Mouse (Mus musculus) granulocyte monocyte progenitor cell, adult 5-6 weeks (primary cell): ENCODE results near the gene Sox13. TPM values are rescaled to one million over a fixed set of nuclear protein-coding genes. Genes with fewer than 3 reads are reported as not detected.
A peak's percentile ranks its signal among the peaks of the same experiment; 100 is the strongest.

ENCODE experiments used
- ATAC-seq: replicated peaks from 2 replicates; pipeline ENCODE4 v1.8.0; 2016; ENCODE audit warnings: mild to moderate bottlenecking, moderate TSS enrichment, inconsistent platforms; ENCODE audit not compliant: poor library complexity, severe bottlenecking
- total RNA-seq, 2 experiments: library from RNA; stranded (forward) in 1 of 2; stranded (reverse) in 1 of 2; fragments of 200-712, 200-1000 nt in 1 of 2; fragments of >200 nt in 1 of 2; fragmentation: Nextera tagmentation in 1 of 2; gene quantifications; 2 replicates each; pipeline ENCODE4 v1.2.3; 2014 to 2017

Sox13 gene
- total RNA-seq, 2 experiments from 2014 or later = 4.2 to 4.8 TPM

GRCm38 (mm10) chr1:133432566-133432965 lies 8.4 kb upstream of the Sox13 start:
- ATAC-seq = no peak

- ATAC-seq = no peak
These were observed 7.0 kb upstream of the Sox13 start for GRCm38 (mm10) chr1:133431133-133431532.

DNA sequence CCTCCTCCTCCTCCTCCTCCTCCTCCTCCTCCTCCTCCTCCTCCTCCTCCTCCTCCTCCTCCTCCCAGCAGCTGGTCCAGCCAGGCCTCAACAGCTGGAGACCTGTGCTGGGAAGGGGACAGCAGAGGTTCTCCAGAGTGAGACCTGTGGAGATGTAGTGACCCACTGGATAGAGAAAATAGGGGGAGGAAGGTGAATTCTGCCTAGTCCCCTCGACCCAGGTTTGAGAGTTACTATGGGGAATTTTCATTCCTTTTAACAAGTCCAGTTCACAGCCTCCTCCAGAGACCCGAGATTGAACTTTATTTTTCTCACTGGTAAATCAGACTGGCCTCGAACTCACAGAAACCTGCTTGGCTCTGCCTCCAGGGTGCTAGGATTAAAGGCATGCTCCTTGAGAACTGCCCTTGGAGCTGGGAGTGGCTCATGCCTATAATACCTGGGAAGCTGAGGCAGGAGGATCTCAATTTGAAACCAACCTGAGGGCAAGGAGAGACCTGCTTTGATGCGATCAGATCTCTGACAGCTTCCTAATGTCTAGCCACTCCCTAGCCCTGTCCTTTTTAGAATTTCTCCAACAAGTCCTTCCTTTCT lies 467 bp upstream of the Sox13 start:
- ATAC-seq = no peak

GRCm38 (mm10) chr1:133423166-133423542 lies 1.0 kb downstream of the Sox13 start:
- peak; percentile 29 for ATAC-seq

GRCm38 (mm10) chr1:133422615-133423161 lies 1.5 kb downstream of the Sox13 start:
- ATAC-seq = no peak

- no peak for ATAC-seq
These were observed 2.1 kb downstream of the Sox13 start for GRCm38 (mm10) chr1:133421975-133422570.

DNA sequence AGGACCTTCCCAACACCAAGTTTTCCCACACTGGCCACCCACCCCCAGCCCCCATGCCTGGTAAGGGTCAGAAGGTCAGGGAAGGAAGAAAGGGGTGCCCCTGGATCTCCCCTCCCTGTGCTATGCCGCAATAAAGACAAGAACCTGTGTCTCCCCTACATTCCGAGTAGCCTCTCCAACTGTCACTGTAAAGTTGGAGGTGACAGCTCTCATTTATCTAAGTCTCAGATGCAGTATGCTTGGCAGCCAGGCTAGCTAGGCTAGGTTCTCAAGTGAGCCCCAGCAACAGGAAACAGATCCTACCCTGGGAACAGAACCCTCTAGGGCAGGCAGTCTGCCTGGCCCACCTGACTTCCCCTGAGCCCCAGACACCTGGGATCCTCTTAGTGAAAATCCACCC lies 3.1 kb downstream of the Sox13 start:
- no peak for ATAC-seq

DNA sequence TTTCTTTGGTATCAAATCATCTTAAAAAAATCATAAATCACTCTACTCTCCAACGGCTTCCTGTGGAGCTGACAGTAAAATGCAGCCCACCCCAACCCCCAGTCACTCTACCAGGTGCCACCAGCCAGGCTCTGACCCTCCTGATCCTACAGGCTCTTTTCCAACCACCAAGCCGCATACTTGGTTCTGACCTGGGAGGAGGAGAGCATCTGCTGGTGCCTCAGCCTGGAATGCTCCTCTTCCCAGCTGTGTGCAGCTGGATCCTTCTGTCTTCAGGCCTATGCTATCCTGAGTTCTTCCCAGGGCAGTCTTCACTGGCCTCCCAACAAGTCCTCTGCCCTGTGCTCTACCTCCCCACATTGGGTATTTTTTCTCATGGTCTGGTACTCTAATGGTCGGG lies 3.7 kb downstream of the Sox13 start:
- no peak for ATAC-seq

- no peak for ATAC-seq
These were observed 4.9 kb downstream of the Sox13 start for GRCm38 (mm10) chr1:133419178-133419834.

DNA sequence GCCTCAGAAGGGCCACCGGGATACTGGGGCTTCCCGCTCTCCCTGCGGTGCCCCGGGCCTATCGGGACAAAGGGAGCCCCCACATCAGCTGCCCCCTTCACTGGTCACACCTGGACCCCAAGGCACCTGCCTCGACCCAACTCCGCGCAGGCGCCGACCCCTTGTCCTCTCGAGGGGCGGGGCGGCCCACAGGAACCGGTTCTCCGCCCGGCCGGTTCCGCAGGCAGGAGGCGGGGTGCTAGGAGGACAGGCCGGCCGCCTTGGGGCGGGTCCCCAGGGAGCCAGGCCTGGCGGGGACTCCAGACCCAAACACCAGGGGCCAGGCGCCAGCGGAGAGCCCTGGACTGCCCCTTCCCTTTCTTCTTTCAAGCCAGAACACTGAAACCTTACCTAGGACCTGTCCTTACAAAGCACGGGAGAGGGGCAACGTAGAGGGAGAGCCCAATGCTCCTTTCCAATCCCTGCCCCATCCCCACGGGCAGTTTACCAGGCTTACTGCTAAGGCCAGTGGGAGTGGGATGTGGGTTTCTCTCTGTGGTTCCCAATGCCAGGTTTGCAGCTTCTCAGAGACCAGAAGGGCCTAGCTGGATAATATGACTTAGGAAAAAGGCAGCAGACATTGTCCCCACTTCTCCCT lies 5.9 kb downstream of the Sox13 start:
- ATAC-seq = peak; percentile 76

DNA sequence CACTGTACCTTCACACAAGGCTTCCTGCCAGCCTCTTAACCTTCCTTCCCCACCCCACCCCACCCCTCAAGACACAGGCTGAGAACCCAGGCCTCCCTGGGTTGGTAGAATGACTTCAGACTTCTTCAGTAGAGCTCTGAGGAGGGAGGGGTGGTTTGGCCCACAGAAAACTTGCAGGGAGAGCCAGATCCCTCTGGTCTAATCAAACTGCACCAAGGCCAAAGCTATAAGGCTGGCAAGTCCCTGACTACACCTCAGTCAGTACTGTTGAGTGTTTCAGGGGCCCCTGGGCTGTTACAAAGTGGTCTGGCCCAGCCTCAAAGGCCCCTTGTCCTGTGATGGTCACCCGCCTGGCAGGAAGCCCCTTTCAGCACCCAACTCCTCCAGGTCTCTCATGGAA lies 6.6 kb downstream of the Sox13 start:
- ATAC-seq = no peak

GRCm38 (mm10) chr1:133417113-133417512 lies 7.1 kb downstream of the Sox13 start:
- no peak for ATAC-seq

GRCm38 (mm10) chr1:133416472-133416871 lies 7.7 kb downstream of the Sox13 start:
- ATAC-seq = no peak

DNA sequence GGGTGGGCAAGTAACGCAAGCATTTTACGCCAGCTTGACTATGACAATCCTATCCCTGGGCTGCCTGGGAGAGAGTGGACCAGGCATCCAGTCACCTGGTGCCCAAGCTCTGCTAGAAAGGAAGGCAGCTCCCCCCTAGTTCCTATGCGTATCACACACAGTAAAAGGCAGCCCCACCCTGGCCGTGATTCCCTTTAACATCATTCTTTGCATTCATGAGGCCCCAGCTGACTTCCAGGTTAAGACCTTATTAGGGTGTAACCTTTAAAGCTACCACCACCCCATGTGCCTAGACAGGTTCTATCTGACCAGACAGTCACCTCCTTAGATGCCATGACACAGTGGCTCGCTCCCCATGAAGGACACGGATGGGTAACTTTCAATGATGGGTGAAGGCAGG lies 8.7 kb downstream of the Sox13 start:
- no peak for ATAC-seq

DNA sequence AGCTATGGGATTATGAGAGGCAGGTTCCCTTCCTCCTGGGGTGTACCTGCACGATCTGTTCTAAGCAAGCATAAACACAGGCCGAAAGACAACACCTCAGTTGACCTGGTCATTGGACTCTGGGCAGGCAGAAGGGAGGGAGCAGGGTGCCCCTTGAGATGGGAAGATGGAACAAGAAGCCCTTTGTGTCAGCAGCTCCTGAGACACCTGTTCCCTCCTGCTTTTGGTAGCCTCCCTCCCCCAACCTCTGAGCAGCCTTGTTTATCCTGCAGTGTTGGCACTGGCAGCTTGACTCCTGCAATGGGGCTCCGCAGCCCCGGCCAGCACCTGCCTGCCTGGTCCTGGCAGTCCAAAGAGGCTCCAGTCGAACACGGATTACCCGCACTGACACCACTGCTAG lies 9.1 kb downstream of the Sox13 start:
- ATAC-seq = no peak

- ATAC-seq = no peak
These were observed 11.2 kb downstream of the Sox13 start for GRCm38 (mm10) chr1:133412941-133413340.

GRCm38 (mm10) chr1:133411506-133412147 lies 12.6 kb downstream of the Sox13 start:
- no peak for ATAC-seq

DNA sequence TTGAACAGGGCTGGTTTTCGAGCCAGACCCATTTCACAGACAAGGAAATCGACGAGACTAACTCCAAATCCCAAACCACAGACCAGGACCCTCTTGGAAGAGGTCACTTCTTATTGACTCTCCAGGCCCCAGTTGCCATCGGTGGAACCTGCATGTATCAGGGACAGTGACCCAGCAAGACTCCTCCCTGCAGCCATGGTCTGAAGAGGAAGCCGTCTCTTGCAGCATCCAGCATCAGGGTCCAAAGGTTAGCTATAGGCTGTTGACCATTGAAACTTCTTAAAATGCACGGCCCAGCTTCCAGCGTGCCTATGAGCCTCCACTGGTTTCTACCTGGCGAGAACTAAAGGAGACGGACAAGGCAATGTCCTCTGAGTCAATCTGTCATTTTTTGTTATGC lies 14.4 kb downstream of the Sox13 start:
- no peak for ATAC-seq

- no peak for ATAC-seq
These were observed 15.2 kb downstream of the Sox13 start for GRCm38 (mm10) chr1:133408880-133409516.

- ATAC-seq = no peak
These were observed 15.9 kb downstream of the Sox13 start for GRCm38 (mm10) chr1:133408321-133408720.
